Mouse (Mus musculus): ENCODE measurements around the gene Ubtd2.

Ubtd2 gene

DNA sequence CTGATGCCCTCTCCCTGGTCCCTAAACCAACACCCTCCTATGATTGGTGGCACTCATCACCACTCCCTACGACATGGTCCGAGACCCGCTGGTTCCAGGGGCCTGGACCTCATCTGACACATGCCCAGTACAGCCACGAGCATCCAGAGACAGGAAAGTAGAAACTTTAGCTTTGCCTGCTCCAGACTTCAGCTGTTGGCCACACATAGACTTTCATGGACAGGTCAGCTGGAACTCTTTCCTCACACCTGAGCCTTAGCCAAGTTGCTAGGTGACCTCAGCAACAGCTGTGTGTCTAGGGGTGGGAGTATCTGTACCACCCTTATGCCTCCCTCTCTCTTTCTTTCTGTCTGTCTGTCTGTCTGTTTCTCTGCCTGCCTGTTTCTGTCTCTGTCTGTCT is 93.1 kb downstream of the Ubtd2 start:
- CTCF ChIA-PET: no interaction called here
- POLR2A ChIA-PET: interaction anchor here in 1 of 4 experiments (0.6 to 1.1 kb wide), 2 partner anchors 14 to 472 kb away, joined by 3 to 6 read pairs; no protein-coding TSS in a partner anchor

DNA sequence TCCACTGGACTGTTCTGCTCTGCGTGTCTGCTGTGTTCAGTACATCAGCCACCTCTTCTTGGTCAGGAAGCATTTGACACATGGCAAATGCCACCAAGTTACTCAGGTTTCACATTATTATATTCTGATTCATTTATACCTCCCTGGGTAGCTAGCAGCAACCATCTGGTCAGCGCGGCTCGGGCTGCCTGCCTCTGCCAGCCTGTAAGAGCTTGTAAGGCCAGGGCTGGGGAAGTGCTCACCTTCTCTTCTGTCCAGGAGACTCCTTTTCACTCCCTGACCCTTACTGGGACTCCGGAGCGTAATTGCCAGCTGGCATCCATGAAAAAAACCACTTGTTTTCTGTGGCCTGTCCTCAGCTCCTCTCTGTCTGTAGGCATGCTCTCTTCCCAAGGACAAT is 94.1 kb downstream of the Ubtd2 start:
- CTCF ChIA-PET: interaction anchor here in 1 of 4 experiments (1.1 kb wide), 1 partner anchor 84 kb away, joined by 4 read pairs; no protein-coding TSS in a partner anchor
- POLR2A ChIA-PET: interaction anchor here in 1 of 4 experiments (0.6 to 1.5 kb wide), 3 partner anchors 10 to 471 kb away, joined by 3 to 6 read pairs (median 5); partner anchors contain the start of gene Stk10

DNA sequence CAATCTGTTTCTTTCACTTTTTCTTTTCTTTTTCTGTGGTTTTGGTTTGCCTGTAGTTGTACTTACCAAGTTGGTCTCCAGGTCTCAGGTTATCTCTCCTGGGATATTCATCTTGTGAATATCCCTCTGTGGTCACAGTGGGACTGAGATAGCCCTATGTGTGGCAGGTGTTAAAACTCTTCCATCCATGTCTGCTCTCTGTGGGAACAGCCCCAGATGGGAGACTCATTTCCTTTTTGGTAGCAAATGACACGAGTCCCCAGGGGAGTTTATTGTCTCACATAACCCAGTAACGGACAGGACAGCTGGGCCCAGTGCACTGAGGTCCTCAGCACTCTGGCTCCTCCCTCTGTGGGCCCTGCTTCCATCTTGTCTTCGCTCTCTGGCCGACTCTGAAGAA is 94.9 kb downstream of the Ubtd2 start:
- POLR2A ChIA-PET: interaction anchor here in 1 of 4 experiments (0.6 to 1.5 kb wide), 3 partner anchors 11 to 411 kb away, joined by 3 to 5 read pairs (median 3); partner anchors contain the start of gene Stk10
- CTCF ChIA-PET: no interaction called here

DNA sequence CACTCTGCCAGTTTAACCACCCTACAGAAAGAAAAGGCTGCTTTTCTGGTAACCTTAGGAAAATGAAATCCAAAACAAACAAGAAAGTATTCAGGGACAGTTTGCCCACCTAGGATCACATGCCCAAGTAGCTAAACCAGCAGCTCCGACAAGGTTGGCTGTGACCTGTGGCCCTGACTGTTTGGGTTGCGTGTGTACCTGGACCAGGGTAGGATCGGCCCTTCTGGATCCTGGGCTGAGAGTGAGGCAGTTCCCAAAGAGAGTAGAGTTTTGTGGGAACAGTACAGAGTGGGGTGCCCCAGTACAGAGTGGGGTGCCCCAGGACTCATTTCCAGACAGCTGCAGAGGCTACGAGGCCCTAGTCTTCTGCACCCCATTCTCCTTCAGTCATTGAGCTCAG is 95.9 kb downstream of the Ubtd2 start:
- POLR2A ChIA-PET: interaction anchor here in 1 of 4 experiments (1.0 kb wide), 1 partner anchor 18 kb away, joined by 3 read pairs; the partner anchor contains the start of gene Stk10
- CTCF ChIA-PET: no interaction called here

DNA sequence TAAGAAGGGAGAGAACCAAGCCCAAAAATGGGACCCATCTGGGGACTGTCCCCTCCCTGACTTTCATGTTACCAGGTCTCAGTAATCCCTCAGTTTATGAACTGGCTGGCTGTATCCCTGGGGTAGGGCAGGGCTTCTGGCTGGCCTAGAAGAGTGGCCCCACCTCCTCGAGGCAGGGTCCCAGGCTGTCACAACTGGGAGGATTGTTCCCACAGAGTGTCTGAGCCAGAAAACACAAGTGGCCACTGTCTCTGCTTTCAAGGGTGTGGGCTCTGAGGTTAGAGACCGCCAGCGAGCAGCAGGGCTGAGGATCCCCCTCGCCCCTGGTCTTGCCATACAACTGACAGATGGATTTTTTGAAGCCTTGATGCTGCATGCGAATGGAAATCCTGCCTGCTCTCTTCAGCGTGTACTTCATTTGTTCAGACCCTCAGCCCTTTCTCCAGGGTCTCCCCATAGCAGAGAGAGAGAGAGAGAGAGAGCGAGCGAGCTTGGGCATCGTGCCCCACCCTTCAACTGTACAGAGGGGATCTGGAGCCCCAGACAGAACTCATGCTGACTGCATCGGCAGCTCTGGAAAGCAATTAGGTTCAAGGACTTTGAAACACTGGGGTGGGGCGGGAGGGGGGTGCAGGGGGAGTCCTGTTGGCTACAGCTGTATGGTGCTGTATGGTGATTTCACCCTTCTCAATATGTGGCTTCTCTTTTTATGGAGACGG is 96.6 kb downstream of the Ubtd2 start:
- ChIA-PET CTCF (no interaction called here), POLR2A (interaction anchor here in 2 of 4 experiments (0.7 to 1.0 kb wide), 2 partner anchors 18 to 163 kb away, joined by 3 to 4 read pairs; partner anchors contain the start of gene Stk10 (in 1 of the 2))

DNA sequence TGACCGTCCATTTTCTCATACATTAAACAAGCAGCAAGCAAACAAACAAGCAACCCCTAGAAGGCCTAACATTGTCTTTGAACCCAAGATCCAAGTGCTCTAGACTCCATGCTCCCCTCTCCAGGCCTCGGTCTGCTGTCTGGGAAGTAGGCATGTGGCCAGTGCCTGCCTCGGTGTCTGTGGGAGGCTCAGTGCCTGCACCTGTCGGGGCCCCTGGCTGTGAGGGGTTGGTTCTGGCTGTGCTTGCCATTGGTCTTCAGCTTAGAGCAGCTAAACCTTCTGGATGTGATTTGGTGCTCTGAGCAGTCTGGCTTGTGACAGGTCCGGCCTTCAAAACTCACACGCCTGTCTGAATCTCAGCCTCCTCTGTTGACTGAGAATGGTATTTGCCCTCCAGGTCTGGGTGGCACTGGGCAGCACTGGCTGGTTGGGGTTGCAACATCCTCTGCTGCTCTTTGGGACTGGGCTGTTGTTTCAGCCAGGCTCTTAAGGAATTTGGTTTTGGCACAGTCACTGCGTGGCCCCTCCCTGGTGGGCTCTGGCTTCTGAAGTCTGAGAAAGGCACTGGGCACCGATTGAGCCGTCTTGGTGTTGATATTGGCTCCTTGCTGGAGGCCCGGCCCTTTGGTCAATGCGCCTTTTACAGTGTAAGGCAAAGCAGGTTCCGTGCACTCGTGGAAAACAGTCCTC is 97.4 kb downstream of the Ubtd2 start:
- POLR2A ChIA-PET: no interaction called here

DNA sequence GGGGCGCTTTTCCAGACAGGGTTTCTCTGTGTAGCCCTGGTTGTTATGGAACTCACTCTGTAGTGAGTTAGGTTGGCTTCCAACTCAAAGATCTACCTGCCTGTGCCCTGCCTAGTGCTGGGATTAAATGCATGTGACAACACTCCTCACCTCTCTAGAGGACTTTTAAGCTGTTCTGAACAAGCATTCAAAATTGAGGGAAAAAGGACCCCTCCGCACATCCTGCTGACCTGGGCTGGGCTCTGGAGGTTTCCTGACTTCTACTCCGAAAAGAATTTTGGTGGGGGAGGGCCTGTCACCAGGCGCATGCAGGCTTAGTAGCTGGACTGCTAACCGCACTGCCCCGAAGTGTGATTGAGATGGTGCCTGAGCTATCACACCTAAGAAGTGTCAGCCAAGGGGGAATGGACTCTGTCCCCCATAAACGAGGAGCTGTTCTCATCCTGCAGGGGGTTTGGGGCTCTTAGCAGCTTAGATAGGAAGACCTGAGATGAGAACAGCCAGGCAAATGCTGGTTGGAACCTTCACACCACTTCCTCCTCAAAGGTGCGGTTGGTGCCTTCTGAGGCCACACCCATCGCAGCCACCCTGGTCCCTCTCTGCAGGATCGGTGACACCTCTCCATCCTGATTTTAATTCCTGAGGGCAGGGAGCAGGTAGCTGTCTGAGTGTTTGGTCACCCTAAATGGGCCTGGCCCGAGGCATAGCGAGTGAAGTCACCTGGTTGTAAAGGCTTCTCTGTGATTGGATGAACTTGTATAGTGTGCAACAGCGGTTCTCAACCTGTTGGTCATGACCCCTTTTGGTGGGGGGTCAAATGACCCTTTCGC is 98.4 kb downstream of the Ubtd2 start:
- CTCF ChIA-PET: no interaction called here
- POLR2A ChIA-PET: interaction anchor here in 1 of 4 experiments (0.8 to 1.1 kb wide), 2 partner anchors 9 to 21 kb away, joined by 3 read pairs; partner anchors contain the start of gene Stk10

More for the DNA sequence above, 97.4 kb downstream of the Ubtd2 start:
- CTCF ChIA-PET: interaction anchor here in 1 of 4 experiments (0.6 kb wide), 1 partner anchor 315 kb away, joined by 3 read pairs; no protein-coding TSS in a partner anchor

DNA sequence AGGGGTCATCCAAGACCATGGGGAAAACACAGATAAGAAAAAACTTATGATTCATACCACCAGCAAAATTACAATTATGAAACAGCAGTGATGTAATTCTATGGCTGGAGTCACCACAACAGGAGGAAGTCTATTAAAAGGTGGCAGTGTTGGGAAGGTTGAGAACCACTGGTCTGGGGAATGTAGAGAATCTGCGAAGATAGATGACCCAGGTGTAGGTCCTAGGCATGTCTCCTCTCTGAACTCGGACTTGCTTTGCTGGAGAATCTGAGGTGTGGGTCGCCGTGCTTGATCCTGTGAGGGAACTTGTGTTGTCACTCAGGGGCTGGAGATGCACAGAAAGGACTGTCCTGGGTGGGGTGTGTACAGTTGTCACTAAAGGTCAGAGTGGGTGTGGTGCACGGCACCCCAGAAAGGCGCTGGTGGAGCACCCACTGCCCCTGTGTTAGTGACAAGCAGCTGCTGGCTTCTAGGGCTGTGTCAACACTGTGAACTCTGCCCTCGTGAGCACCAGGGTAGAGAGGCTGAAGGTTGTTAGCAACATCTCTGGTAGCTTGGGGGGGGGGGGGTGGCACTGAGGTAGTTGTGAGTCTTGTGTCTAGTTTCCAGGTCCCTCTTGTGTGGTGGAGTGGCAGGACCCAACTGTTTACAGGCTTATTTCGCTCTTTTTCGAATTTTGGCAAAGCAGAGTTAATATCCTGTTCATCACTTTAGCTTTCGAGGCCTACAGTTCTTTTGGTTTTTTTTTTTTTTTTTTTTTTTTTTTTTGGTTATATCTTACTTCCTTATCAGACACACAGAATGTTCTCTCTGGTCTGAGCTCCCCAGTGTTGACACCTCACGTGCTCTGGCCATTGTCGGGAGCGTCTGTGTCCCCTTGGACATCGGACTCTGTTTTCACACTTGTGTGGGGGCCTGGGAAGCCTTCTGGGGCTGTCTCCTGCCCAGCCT is 99.2 kb downstream of the Ubtd2 start:
- ChIA-PET CTCF (interaction anchor here in 1 of 4 experiments (0.7 kb wide), 1 partner anchor 73 kb away, joined by 3 read pairs; no protein-coding TSS in a partner anchor), POLR2A (interaction anchor here in 3 of 4 experiments (0.6 to 1.1 kb wide), 8 partner anchors 9 to 1830 kb away, joined by 3 read pairs; partner anchors contain the start of gene Stk10 (in 1 of the 3))

DNA sequence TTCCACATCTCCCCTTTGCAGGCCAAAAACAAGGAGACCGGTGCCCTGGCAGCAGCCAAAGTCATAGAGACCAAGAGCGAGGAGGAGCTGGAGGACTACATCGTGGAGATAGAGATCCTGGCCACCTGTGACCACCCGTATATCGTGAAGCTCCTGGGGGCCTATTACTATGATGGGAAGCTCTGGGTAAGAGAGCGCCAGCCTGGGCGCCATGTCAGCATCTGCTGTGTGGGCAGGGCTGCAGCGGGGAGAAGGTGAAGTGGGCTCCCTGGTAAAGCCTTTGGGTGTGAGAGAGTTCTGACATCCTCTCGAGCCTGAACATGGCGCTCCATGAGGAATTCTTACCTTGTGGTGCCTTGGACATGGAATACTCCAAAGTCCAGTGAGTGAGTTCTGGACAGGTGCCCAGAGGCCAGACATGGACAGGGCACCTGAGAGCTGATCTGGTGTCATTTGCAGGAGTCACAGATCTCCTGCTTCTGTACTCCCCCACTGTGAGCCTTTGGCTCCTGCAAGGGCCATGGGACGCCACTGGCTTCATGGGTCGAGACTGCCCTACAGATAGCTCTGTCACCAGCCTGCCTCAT is 100.0 kb downstream of the Ubtd2 start:
- POLR2A ChIA-PET: interaction anchor here in 3 of 4 experiments (0.7 to 1.0 kb wide), 6 partner anchors 10 to 1831 kb away, joined by 3 to 5 read pairs (median 4); partner anchors contain the start of gene Stk10 (in 2 of the 3)
- CTCF ChIA-PET: interaction anchor here in 2 of 4 experiments (0.7 kb wide), 2 partner anchors 359 to 472 kb away, joined by 3 to 5 read pairs; no protein-coding TSS in a partner anchor

DNA sequence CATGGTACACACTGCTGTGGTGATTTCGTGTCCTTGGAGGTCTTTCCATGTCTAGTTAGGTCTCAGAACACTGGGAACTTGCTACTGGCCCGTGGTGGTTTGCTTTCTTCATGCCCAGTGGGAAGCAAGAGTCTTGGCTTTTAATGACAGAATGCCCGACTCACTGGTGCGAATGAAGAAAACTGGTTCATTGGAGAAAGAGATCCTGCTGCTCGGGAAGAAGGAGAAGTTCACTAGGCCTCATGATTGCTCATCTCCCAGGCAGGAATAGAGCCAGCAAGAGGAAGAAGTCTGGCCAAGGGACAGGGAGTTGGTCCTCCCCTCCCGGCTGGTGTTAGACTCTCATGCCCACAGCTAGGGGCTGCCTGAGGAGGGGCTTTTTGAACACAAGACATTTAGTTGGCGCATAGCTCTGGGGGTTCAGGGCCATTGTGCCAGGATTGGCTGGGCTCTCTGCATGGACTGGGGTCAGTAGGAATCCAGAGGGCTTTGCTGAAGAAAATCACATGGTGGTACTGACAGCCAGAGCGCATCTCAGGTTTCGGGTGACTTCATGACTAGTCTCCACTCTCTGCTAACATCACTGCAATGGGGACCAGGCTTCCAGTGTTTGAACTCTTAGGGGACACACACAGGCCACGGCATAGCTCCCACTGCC is 101.3 kb downstream of the Ubtd2 start:
- CTCF ChIA-PET: no interaction called here
- POLR2A ChIA-PET: interaction anchor here in 1 of 4 experiments (1.0 kb wide), 1 partner anchor 12 kb away, joined by 5 read pairs; no protein-coding TSS in a partner anchor

DNA sequence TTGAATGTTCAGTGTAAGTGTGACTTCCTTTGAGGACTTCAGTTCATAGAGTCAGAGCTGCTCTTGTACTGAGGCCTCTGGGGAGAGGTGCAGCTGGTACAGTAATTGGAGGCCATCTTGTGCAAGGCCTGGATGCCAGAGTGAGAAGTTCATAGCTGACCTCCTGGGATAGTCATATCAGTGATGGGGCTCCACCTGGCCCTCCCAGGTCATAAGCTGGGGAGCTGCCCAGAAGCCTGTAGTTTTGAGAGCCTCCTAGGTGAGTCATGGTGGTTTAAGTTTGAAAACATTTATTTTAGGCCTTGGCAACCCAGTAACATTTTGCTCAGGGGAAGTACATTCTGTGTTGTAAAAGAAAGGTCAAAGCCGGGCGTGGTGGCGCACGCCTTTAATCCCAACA is 102.9 kb downstream of the Ubtd2 start:
- POLR2A ChIA-PET: interaction anchor here in 2 of 4 experiments (1.2 to 1.5 kb wide), 4 partner anchors 13 to 94 kb away, joined by 3 to 5 read pairs (median 4); partner anchors contain the start of gene Stk10 (in 1 of the 2)

DNA sequence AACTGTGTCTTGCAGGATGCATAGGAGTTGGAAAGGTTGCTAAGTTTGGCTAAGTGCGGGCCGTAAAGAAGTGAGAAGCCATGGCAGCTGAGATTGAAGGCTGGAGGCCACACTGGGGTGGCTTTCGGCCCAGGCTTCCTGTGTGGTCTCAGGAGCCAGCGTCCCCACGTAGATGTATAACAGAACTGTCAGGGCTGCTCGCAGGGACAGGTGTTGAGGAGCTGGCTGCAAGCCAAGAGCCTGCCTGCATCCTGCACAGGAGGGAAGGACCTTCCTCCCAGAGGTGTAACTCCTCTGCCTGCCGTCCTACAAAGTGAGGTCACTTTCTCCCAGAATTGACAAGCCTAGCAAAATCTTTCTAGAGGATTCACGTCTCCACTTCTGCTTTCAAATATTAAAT is 103.5 kb downstream of the Ubtd2 start:
- CTCF ChIA-PET: interaction anchor here in 1 of 4 experiments (1.1 kb wide), 2 partner anchors 35 to 57 kb away, joined by 3 read pairs; no protein-coding TSS in a partner anchor
- POLR2A ChIA-PET: interaction anchor here in 2 of 4 experiments (1.3 to 1.5 kb wide), 2 partner anchors 13 to 33 kb away, joined by 3 to 4 read pairs; no protein-coding TSS in a partner anchor

More for the DNA sequence above, 102.9 kb downstream of the Ubtd2 start:
- CTCF ChIA-PET: interaction anchor here in 1 of 4 experiments (0.6 to 1.1 kb wide), 3 partner anchors 13 to 58 kb away, joined by 3 read pairs; no protein-coding TSS in a partner anchor

DNA sequence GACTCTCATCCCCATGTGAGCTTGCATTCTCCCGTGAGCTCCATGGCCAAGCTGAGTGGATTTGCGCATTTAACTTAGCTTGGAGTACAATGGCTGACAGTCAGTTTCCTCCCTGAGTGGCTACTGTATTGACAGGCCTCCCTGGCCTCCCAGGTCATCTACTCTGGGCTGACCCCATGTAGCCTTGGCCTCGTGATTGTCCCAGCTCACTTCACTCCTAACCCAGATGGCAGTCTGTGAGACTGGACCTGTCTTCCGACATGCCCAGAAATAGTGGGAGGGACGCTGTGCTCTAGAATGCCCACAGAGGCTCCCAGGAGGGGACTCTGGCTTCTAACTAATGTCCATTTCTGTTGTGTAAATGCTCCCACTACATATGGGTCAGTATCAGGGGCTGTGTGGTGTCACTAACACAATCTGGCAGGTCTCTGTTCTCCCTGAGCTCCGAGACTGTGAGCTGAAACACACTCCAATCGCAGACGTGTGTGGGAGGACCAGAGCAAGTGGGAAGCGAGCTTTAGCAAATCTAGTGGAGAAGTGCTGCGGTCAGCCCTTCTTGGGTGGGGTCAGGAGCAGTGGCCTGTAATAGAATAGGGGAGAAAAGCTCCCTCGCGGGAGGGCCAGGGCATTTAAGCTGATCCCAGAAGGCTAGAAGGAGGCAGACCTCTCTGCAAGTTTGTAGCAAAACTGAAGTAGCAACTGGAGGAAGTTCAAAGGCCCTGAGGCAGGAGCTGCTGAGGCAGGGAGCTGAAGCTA is 105.0 kb downstream of the Ubtd2 start:
- POLR2A ChIA-PET: interaction anchor here in 2 of 4 experiments (0.6 to 1.7 kb wide), 10 partner anchors 11 to 212 kb away, joined by 3 to 4 read pairs (median 3); partner anchors contain the start of gene Stk10 (in 2 of the 2)
- CTCF ChIA-PET: interaction anchor here in 1 of 4 experiments (0.6 to 1.0 kb wide), 2 partner anchors 32 to 378 kb away, joined by 3 read pairs; no protein-coding TSS in a partner anchor

DNA sequence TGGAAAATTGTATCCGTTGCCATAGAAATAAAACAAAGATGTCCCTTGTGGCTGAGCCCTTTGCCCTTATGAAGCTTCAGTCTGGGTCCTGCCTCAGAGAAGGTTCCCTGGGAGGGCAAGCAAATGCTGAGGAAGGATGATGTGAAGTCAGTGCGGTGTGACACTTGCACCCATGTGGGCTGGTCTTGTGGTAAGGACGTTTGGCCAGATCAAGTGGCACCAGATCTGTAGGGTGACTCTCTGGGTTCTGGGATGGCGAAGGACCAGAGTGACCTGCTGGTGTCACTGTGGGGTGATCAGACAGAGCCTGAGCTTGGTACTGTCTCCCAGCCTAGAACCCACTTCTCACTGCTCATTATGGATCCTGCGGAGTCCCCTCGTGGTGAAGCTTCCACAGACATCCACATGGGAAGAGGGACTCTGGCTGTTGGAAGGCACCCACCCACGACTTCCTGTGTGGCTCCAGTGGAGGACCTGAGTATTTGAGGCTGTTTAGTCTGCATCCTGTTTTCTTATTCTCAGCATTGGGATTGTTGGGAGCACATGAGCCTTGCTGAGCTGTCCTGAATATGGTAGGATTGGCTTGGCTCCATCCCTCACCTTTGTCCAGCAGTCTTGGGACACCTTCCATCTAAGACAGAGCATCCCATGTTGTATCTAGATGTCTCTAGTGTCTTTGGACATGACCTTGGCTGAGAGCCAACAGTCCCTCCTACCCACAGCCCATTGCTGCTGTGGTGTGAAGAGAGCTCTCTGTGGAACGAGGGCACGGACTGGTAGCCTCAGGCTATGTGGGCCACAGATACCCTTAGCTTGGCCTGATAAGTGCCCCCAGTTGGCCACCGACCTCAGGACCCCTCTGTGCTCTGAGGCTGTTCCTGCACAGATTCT is 106.5 kb downstream of the Ubtd2 start:
- CTCF ChIA-PET: interaction anchor here in 3 of 4 experiments (0.6 to 1.1 kb wide), 3 partner anchors 10 to 459 kb away, joined by 4 to 14 read pairs (median 5); no protein-coding TSS in a partner anchor
- POLR2A ChIA-PET: interaction anchor here in 1 of 4 experiments (0.7 to 1.3 kb wide), 2 partner anchors 40 to 119 kb away, joined by 3 to 6 read pairs; no protein-coding TSS in a partner anchor

All from embryonic stem cell, embryonic (primary cell).